Mouse (Mus musculus): ENCODE data around the gene Rab5if. TPM values are rescaled to one million over a fixed set of nuclear protein-coding genes. Genes with fewer than 3 reads are reported as not detected.
"Not testable (repeated sequence)": the region's sequence is repeated elsewhere in the genome, so short reads cannot be mapped to it uniquely, and the experiment has no call there.

Gene Rab5if
- polyA plus RNA-seq, 1 experiment from 2014 or later, result 247 TPM

- no peak for DNase-seq (ENCODE audit: low spot score)
- Histone ChIP-seq H3K4me1 (replicated peaks; ENCODE audit: control insufficient read depth, insufficient read depth, low read length) (peaks cover 16% of the 10 kb centered on the region), H3K9ac (ENCODE audit: low read depth, low read length) (no peak overlapping the region), H3K9me3 (ENCODE audit: control insufficient read depth, low read length) (no peaks in the 10 kb centered on the region), H3K27ac (ENCODE audit: low read depth, low read length) (no peak overlapping the region), H3K4me2 (no peak overlapping the region), H3K27me3 (replicated peaks; ENCODE audit: control insufficient read depth, insufficient read depth, low read length) (no peaks in the 10 kb centered on the region), H3K36me3 (ENCODE audit: control insufficient read depth, insufficient read depth, low read length) (no peaks in the 10 kb centered on the region), H3K4me3 (ENCODE audit: low read depth, low read length) (no peak overlapping the region)
- whole genome bisulfite sequencing, result 89% methylated on average over 3 of the region's 3 CpGs
- ATAC-seq (replicated peaks; ENCODE audit: low FRiP score), result no peak
Observed at GRCm38 (mm10) chr2:156916419-156917125, 53.6 kb downstream of the Rab5if start.

DNA sequence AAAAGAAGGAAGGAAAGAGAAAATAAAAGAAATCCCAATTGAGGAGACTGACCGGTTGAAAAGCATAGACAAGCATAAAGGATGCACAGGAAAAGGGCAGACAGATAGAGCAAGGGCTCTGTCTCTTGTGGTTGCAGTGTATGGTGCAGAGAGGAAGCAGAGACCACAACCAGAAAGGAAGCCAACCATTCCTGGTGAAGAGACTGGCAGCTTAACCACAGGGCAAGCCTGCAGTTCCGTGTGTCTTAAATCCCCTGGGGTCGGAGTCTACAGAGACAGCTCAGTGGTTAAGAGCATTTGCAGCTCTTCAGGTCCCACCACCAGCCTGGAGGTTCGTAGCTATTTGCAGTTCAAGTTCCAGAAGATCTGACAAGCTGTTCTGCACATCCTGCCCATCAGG lies 55.6 kb downstream of the Rab5if start:
- WGBS, result 34% methylated on average over 4 of the region's 4 CpGs
- H3K4me1 ChIP-seq (replicated peaks; ENCODE audit: control insufficient read depth, insufficient read depth, low read length), result peaks cover 22% of the 10 kb centered on the region
- H3K9me3 ChIP-seq (ENCODE audit: control insufficient read depth, low read length), result no peaks in the 10 kb centered on the region
- H3K36me3 ChIP-seq (ENCODE audit: control insufficient read depth, insufficient read depth, low read length), result no peaks in the 10 kb centered on the region
- DNase-seq (ENCODE audit: low spot score) (no peak), ATAC-seq (replicated peaks; ENCODE audit: low FRiP score) (no peak; the same call in 1 of the 2 replicates)
- no peak overlapping the region for H3K4me3 ChIP-seq (ENCODE audit: low read depth, low read length)
- no peaks in the 10 kb centered on the region for H3K27me3 ChIP-seq (replicated peaks; ENCODE audit: control insufficient read depth, insufficient read depth, low read length)
- H3K9ac ChIP-seq (ENCODE audit: low read depth, low read length), result no peak overlapping the region
- H3K27ac ChIP-seq (ENCODE audit: low read depth, low read length), result no peak overlapping the region
- H3K4me2 ChIP-seq, result no peak overlapping the region

DNA sequence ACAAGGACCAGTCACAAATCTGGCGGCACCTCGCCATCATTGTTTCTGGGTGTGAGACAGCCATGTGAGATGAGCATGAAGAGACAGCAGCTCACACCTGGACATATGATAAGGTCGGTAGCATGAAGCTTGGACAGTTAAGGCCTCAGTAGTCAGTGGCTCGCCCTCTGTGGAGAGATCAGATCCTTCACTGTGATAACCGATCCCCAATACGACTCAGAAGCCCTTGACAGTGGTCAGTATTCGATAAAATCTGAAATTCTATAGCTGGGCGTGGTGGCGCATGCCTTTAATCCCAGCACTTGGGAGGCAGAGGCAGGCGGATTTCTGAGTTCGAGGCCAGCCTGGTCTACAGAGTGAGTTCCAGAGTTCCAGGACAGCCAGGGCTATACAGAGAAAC lies 56.3 kb downstream of the Rab5if start:
- not testable (repeated sequence) for ATAC-seq (replicated peaks; ENCODE audit: low FRiP score); H3K9ac ChIP-seq (ENCODE audit: low read depth, low read length); H3K27me3 ChIP-seq (replicated peaks; ENCODE audit: control insufficient read depth, insufficient read depth, low read length); DNase-seq (ENCODE audit: low spot score); H3K36me3 ChIP-seq (ENCODE audit: control insufficient read depth, insufficient read depth, low read length); H3K4me2 ChIP-seq; H3K9me3 ChIP-seq (ENCODE audit: control insufficient read depth, low read length); H3K27ac ChIP-seq (ENCODE audit: low read depth, low read length); H3K4me3 ChIP-seq (ENCODE audit: low read depth, low read length)
- 72% methylated on average over 11 of the region's 11 CpGs for WGBS
- peaks cover 25% of the 10 kb centered on the region for H3K4me1 ChIP-seq (replicated peaks; ENCODE audit: control insufficient read depth, insufficient read depth, low read length)

DNA sequence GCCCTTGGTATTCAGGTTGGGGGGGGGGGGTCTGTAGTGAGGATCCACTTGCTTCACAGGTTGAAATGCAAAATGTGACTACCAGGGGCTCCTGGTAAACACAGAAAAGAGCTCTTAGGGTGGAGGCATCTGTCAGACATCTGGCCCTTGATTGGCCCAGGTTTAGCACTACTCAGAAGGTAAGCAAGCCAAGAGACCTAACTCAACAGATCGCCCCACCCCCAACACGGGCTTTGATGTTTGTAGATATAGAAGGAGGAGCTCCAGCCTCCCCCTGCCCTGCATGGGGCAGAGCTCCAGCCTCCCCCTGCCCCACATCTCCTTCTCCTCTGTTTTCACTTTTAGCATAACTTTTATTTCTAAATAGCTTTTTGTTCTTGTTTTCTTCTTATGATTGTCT lies 56.9 kb downstream of the Rab5if start:
- WGBS, result 32% methylated on average over 2 of the region's 2 CpGs

GRCm38 (mm10) chr2:156923057-156923456 lies 60.1 kb downstream of the Rab5if start:
- peak overlapping the region; percentile 13; the same call in 1 of the 2 replicates for H3K9ac ChIP-seq (ENCODE audit: low read depth, low read length)
- peaks cover 40% of the 10 kb centered on the region for H3K4me1 ChIP-seq (replicated peaks; ENCODE audit: control insufficient read depth, insufficient read depth, low read length)
- H3K27ac ChIP-seq (ENCODE audit: low read depth, low read length), result no peak overlapping the region; the same call in 1 of the 2 replicates
- H3K4me3 ChIP-seq (ENCODE audit: low read depth, low read length), result no peak overlapping the region
- ATAC-seq (replicated peaks; ENCODE audit: low FRiP score) (no peak), DNase-seq (ENCODE audit: low spot score) (no peak)
- 76% methylated on average over 5 of the region's 5 CpGs for WGBS
- H3K4me2 ChIP-seq, result no peak overlapping the region
- H3K9me3 ChIP-seq (ENCODE audit: control insufficient read depth, low read length), result no peaks in the 10 kb centered on the region
- H3K27me3 ChIP-seq (replicated peaks; ENCODE audit: control insufficient read depth, insufficient read depth, low read length), result no peaks in the 10 kb centered on the region
- H3K36me3 ChIP-seq (ENCODE audit: control insufficient read depth, insufficient read depth, low read length), result no peaks in the 10 kb centered on the region

More for the DNA sequence above, 56.9 kb downstream of the Rab5if start:
- Histone ChIP-seq H3K9ac (ENCODE audit: low read depth, low read length) (no peak overlapping the region), H3K36me3 (ENCODE audit: control insufficient read depth, insufficient read depth, low read length) (no peaks in the 10 kb centered on the region), H3K4me1 (replicated peaks; ENCODE audit: control insufficient read depth, insufficient read depth, low read length) (peaks cover 30% of the 10 kb centered on the region), H3K4me3 (ENCODE audit: low read depth, low read length) (no peak overlapping the region), H3K27me3 (replicated peaks; ENCODE audit: control insufficient read depth, insufficient read depth, low read length) (no peaks in the 10 kb centered on the region), H3K27ac (ENCODE audit: low read depth, low read length) (no peak overlapping the region), H3K4me2 (no peak overlapping the region), H3K9me3 (ENCODE audit: control insufficient read depth, low read length) (no peaks in the 10 kb centered on the region)
- DNase-seq (ENCODE audit: low spot score) (no peak), ATAC-seq (replicated peaks; ENCODE audit: low FRiP score) (no peak)

Other genes starting within 250 kb of the Rab5if start
- gene Dlgap4, start 249.4 kb upstream of the Rab5if start, polyA plus RNA-seq (2014; fragmentation: Nextera tagmentation; extraction: Ambion mirVana), result 46.9 and 50.0 TPM in 2 replicates
- gene Myl9, start 87.7 kb upstream of the Rab5if start, polyA plus RNA-seq (2014; fragmentation: Nextera tagmentation; extraction: Ambion mirVana), result 98.9 and 115 TPM in 2 replicates
- 33.3 and 40.0 TPM in 2 replicates for gene Tgif2, start 23.1 kb upstream of the Rab5if start, polyA plus RNA-seq (2014; fragmentation: Nextera tagmentation; extraction: Ambion mirVana)
- 3.6 and 5.1 TPM in 2 replicates for gene 4930518I15Rik, start 5.2 kb upstream of the Rab5if start, polyA plus RNA-seq (2014; fragmentation: Nextera tagmentation; extraction: Ambion mirVana)
- gene Sla2, start 24.1 kb downstream of the Rab5if start, polyA plus RNA-seq (2014; fragmentation: Nextera tagmentation; extraction: Ambion mirVana), result 11.6 and 11.9 TPM in 2 replicates
- gene Ndrg3, start 128.9 kb downstream of the Rab5if start, polyA plus RNA-seq (2014; fragmentation: Nextera tagmentation; extraction: Ambion mirVana), result 58.9 and 68.3 TPM in 2 replicates
- 45.0 and 45.7 TPM in 2 replicates for gene Dsn1, start 144.0 kb downstream of the Rab5if start, polyA plus RNA-seq (2014; fragmentation: Nextera tagmentation; extraction: Ambion mirVana)
- gene Soga1, start 216.1 kb downstream of the Rab5if start, polyA plus RNA-seq (2014; fragmentation: Nextera tagmentation; extraction: Ambion mirVana), result 4.0 and 5.3 TPM in 2 replicates
- gene Tldc2, start 223.9 kb downstream of the Rab5if start, polyA plus RNA-seq (2014; fragmentation: Nextera tagmentation; extraction: Ambion mirVana), result not detected in 2 replicates

Data from liver, embryonic 11.5 days (tissue).